Mouse (Mus musculus) stomach, postnatal 0 days (tissue): ENCODE data around the gene Psmd1. TPM values are rescaled to one million over a fixed set of nuclear protein-coding genes. Genes with fewer than 3 reads are reported as not detected.

Experiments used
- ATAC-seq: fragments of 200-750 bp; cut with Nextera tagmentation; 2 replicates; pipeline ENCODE4 v1.8.0; 2017; ENCODE audit not compliant: low FRiP score, low TSS enrichment
- DNase-seq: peaks from one replicate; pipeline ENCODE4 v3.0.0-alpha.2; 2016; ENCODE audit warnings: low spot score
- H3K27ac ChIP-seq: fragments of 300-500 bp; sonication (generic); replicated peaks from 2 replicates; pipeline ENCODE4 v1.5.1; 2014; ENCODE audit warnings: mild to moderate bottlenecking, control low read depth
- H3K27me3 ChIP-seq: fragments of 300-500 bp; sonication (generic); 2 replicates; pipeline ENCODE4 v1.6.1; 2014; ENCODE audit warnings: low read length; ENCODE audit not compliant: control insufficient read depth, insufficient read depth
- H3K36me3 ChIP-seq: fragments of 300-500 bp; sonication (generic); 2 replicates; pipeline ENCODE4 v1.6.1; 2014; ENCODE audit warnings: low read length, mixed read lengths; ENCODE audit not compliant: control insufficient read depth, insufficient read depth
- H3K4me1 ChIP-seq: fragments of 300-500 bp; sonication (generic); replicated peaks from 2 replicates; pipeline ENCODE4 v1.6.1; 2014; ENCODE audit warnings: antibody characterized with exemption; ENCODE audit not compliant: control insufficient read depth, insufficient read depth
- H3K4me2 ChIP-seq: fragments of 300-500 bp; sonication (generic); replicated peaks from 2 replicates; pipeline ENCODE4 v1.6.1; 2014; ENCODE audit warnings: low read depth, mild to moderate bottlenecking, control low read depth, moderate library complexity
- H3K4me3 ChIP-seq: fragments of 300-500 bp; sonication (generic); 2 replicates; pipeline ENCODE4 v1.5.1; 2014; ENCODE audit warnings: low read depth, low read length, control low read depth
- H3K9ac ChIP-seq: fragments of 300-500 bp; sonication (generic); 2 replicates; pipeline ENCODE4 v1.6.1; 2014; ENCODE audit warnings: mild to moderate bottlenecking, low read length, control low read depth, mixed read lengths
- H3K9me3 ChIP-seq: fragments of 300-500 bp; sonication (generic); 2 replicates; pipeline ENCODE4 v1.6.1; 2016; ENCODE audit warnings: low read length; ENCODE audit not compliant: control insufficient read depth
- CTCF ChIP-seq: IDR thresholded peaks from 2 replicates; pipeline ENCODE4 v1.5.1; 2016; ENCODE audit warnings: antibody characterized with exemption, low read depth, mild to moderate bottlenecking, moderate library complexity
- EP300 ChIP-seq: optimal IDR thresholded peaks from 2 replicates; pipeline ENCODE3; 2016; ENCODE audit warnings: antibody characterized with exemption
- WGBS: fragments of 180-500 bp; shearing (Covaris S2); extraction: QIAGEN DNeasy Blood & Tissue Kit; methylation state at CpG from one replicate; pipeline ENCODE4 v1.1.7; 2014; 5-methylcytosine and 5-hydroxymethylcytosine counted together
- polyA plus RNA-seq: library from polyadenylated mRNA; unstranded; fragments of >200 nt; fragmentation: Nextera tagmentation; extraction: Ambion mirVana; gene quantifications from 2 replicates; pipeline ENCODE4 v1.2.1, GENCODE M21; 2015

Psmd1 gene
- polyA plus RNA-seq, 1 experiment from 2014 or later: 90.7 TPM

DNA sequence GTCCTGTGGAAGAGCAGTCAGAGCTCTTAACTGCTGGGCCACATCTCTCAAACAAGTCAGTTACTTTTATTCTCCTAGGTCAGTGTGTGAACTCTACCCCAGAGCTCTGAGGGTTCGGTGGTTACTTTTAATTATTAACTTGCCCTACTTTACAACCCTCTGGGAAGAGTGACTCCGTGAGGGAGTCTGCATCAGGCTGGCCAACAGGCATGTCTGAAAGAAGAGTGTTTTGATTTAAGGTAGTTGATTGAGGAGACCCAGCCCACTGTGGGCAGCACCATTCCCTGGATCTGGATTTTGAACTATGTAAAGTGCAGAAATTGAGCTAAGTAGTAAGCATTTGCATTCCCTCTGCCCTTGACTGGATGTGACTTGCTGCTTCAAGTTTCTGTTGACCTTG is 111.9 kb downstream of the Psmd1 start:
- H3K36me3 ChIP-seq: peaks cover 6% of the 10 kb centered on the region; the same call in 1 of the 2 replicates
- 58% methylated on average over 2 of the region's 2 CpGs for WGBS
- TF ChIP-seq EP300: no peak
- TF ChIP-seq CTCF: no peak
- no peak overlapping the region for H3K4me3 ChIP-seq
- DNase-seq (no peak), ATAC-seq (peak; percentile 58)
- H3K27me3 ChIP-seq: no peaks in the 10 kb centered on the region
- no peaks in the 10 kb centered on the region for H3K4me1 ChIP-seq
- H3K9me3 ChIP-seq: no peaks in the 10 kb centered on the region
- H3K4me2 ChIP-seq: no peak overlapping the region
- no peak overlapping the region for H3K9ac ChIP-seq
- H3K27ac ChIP-seq: no peak overlapping the region

DNA sequence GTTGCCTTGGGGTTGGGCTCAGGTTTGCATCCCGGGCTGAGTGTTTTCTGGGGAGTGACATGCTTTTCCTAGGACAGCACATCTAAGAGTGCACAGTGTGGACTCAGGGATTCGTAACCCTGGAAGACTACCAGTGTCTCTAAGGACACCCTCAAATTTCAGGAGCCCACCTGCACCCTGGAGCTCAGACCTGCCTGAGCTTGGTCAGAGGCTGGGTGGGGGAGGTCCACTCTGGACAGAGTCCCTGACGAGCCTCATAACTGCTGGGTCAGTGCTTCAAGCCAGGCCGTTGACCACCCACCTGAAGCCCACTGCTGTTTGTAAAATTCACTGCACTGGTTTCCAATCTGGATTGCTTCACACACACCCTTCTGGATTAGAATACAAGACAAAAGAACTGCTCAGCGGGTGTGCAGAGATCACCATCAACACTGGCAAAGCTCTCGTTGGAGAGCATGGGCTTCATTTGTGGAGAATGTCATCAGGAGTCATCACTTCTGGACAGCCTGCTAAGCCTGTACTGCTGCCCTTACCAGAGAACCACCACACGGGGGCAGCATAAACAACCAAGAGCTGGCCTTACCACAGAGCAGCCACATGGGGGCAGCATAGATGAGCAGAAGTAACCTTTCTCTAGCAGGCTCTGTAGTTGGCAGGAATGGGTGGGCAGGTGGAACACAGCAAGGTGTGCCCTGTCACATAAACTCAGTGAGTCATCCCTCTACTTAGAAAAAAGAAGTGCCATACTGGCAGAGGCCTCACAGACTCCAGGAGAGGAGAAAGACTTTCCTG is 114.5 kb downstream of the Psmd1 start:
- WGBS: 42% methylated on average over 7 of the region's 7 CpGs
- ATAC-seq: peak; percentile 88
- no peaks in the 10 kb centered on the region for H3K27me3 ChIP-seq

DNA sequence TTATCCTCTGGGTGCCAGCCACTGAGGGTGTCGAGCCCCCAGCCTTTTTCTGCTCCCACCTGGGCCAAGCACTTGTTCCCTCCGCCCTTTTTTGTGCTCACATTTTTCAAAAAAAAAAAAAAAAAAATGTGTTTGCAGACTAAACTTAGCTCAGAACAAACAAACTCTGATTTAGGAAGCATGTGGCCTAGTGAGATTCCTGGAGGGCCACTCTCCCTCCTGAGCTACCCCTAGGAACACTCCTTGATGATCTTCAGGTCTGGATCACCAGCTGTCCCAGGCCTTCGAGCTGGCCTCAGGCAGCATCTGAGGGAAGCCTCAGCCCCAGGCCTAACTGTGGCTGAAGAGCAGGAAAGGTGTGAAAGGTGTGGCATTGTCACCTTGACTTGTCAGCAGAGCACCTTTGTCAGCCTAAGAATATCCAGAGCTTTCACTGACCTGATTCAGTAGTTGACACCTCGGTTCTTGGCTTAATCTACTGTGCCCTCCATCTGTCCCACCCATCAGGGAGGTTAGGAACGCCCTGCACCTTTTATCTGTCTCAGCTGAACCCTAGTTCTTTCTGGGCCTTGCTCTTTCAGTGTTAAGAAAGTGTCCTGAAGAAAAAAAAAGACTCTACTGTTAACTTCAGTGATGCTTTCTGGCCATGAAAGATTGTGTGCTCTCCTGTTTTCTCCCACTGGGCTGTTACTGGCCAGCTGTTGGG is 118.0 kb downstream of the Psmd1 start:
- H3K27me3 ChIP-seq: no peaks in the 10 kb centered on the region
- TF ChIP-seq CTCF: no peak
- no peak for TF ChIP-seq EP300
- no peak overlapping the region for H3K4me3 ChIP-seq
- 44% methylated on average over 5 of the region's 5 CpGs for WGBS
- no peak for ATAC-seq
- H3K4me1 ChIP-seq: no peaks in the 10 kb centered on the region
- H3K9ac ChIP-seq: no peak overlapping the region
- H3K9me3 ChIP-seq: no peaks in the 10 kb centered on the region
- H3K36me3 ChIP-seq: peaks cover under 1% of the 10 kb centered on the region; the same call in 1 of the 2 replicates
- DNase-seq: no peak
- no peak overlapping the region for H3K27ac ChIP-seq
- H3K4me2 ChIP-seq: no peak overlapping the region

More for the DNA sequence above, 114.5 kb downstream of the Psmd1 start:
- no peak for TF ChIP-seq EP300
- peak; percentile 100 for TF ChIP-seq CTCF
- H3K4me2 ChIP-seq: no peak overlapping the region
- peak; percentile 91 for DNase-seq
- no peak overlapping the region for H3K4me3 ChIP-seq
- H3K36me3 ChIP-seq: peaks cover 6% of the 10 kb centered on the region; the same call in 1 of the 2 replicates
- H3K4me1 ChIP-seq: no peaks in the 10 kb centered on the region
- H3K9ac ChIP-seq: no peak overlapping the region
- H3K9me3 ChIP-seq: no peaks in the 10 kb centered on the region
- H3K27ac ChIP-seq: peak overlapping the region; percentile 56; the same call in 1 of the 2 replicates

DNA sequence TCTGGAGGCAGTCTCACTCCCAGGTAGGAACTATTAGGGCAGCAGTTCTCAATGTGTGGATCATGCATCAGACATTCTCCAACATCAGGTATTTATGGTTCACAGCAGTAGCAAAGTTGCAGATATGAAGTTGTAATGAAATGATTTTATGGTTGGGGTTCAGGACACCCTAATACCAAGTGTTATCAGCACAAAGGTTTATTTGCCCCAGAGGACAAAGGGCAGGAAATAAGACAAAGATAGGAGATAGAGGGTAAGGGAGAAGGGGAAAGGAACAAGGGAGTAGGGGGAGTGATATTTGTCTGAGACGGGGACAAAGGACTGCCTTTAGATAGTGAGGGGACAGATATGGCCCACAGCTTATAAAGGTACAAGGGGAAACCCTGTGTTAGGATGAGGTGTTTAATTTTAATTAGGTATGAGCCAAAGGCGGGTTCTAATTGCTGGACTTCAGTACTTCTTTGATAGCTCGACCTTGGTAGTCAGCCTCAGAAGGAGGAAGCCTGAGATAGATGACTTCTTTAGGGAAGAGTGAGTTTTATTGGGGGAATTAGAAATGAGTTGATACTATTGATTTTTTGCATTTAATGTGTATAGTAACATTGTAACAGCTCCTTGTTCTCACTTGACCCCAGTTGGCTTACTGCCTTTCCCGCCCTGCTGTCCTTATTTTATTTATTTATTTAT is 119.5 kb downstream of the Psmd1 start:
- no peak for TF ChIP-seq CTCF
- TF ChIP-seq EP300: no peak
- H3K4me3 ChIP-seq: no peak overlapping the region
- H3K27me3 ChIP-seq: no peaks in the 10 kb centered on the region
- no peak overlapping the region for H3K9ac ChIP-seq
- no peaks in the 10 kb centered on the region for H3K9me3 ChIP-seq
- no peaks in the 10 kb centered on the region for H3K36me3 ChIP-seq
- WGBS: 71% methylated on average over 4 of the region's 4 CpGs
- ATAC-seq: no peak
- no peak overlapping the region for H3K4me2 ChIP-seq
- no peak for DNase-seq
- no peak overlapping the region for H3K27ac ChIP-seq
- H3K4me1 ChIP-seq: no peaks in the 10 kb centered on the region

DNA sequence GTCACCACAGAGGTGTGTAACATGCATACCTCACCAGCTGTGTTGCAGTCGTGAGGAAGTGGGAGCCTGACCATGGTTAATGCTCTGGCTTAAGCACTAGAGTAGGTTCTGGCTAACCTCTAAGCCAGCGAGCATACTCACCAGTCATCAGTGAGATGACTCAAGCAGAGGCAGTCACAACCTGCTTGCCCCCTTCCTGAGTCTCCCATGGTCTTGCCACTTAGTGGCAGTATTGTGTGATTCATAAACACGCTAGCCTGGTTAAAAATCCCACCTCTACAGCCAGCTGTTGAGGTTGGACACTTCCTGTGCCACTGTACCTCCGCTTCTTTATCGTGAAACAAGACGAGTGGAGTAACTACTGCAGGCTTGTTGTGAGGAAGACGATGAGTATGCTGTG is 122.6 kb downstream of the Psmd1 start:
- ATAC-seq: no peak
- H3K9me3 ChIP-seq: no peaks in the 10 kb centered on the region
- no peak overlapping the region for H3K4me2 ChIP-seq
- no peak for DNase-seq
- no peaks in the 10 kb centered on the region for H3K27me3 ChIP-seq
- no peak overlapping the region for H3K27ac ChIP-seq
- WGBS: 79% methylated on average over 7 of the region's 7 CpGs
- H3K4me1 ChIP-seq: no peaks in the 10 kb centered on the region
- H3K4me3 ChIP-seq: no peak overlapping the region
- TF ChIP-seq CTCF: no peak
- TF ChIP-seq EP300: no peak
- no peaks in the 10 kb centered on the region for H3K36me3 ChIP-seq
- no peak overlapping the region for H3K9ac ChIP-seq

DNA sequence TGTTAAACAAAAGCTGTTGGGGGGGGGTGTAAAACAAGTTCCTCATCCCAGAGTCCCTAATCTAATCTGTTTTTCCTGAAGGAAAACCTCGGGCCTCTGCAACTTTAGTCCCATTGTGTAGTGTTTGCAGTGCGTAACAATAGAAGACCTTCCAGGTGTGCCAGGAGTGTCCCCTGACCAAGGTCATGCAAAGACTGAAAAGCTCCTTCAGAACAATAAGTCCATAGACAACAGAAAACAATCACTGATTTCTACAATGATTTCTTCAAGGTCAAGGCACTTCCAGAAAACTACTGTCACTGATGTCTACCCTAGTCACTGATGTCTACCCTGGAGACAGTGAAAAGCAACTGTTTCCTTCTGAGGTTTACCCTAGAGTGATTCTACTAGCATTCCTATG is 123.7 kb downstream of the Psmd1 start:
- Histone ChIP-seq H3K36me3 (no peaks in the 10 kb centered on the region), H3K27ac (no peak overlapping the region), H3K9me3 (no peaks in the 10 kb centered on the region), H3K4me3 (no peak overlapping the region), H3K4me1 (no peaks in the 10 kb centered on the region), H3K4me2 (no peak overlapping the region), H3K27me3 (no peaks in the 10 kb centered on the region), H3K9ac (no peak overlapping the region)
- DNase-seq: no peak
- TF ChIP-seq CTCF (no peak), EP300 (no peak)
- 65% methylated on average over 2 of the region's 2 CpGs for WGBS
- no peak for ATAC-seq
